Mouse (Mus musculus) liver, embryonic 14.5 days (tissue): ENCODE data around the gene Ptprn2. TPM values are rescaled to one million over a fixed set of nuclear protein-coding genes. Genes with fewer than 3 reads are reported as not detected.

ENCODE experiments used
- ATAC-seq: fragments of 200-750 bp; cut with Nextera tagmentation; 2 replicates; pipeline ENCODE4 v1.8.0; 2017; ENCODE audit warnings: moderate number of reproducible peaks, mild to moderate bottlenecking, moderate library complexity; ENCODE audit not compliant: insufficient read depth
- DNase-seq, 3 experiments: peaks; one replicate each; pipeline ENCODE4 v3.0.0-alpha.2; 2012 to 2013; ENCODE audit warnings: low read depth in 3 of 3, low spot score in 3 of 3
- H3K27ac ChIP-seq: fragments of 300-500 bp; sonication (generic); 2 replicates; pipeline ENCODE4 v1.5.1; 2014; ENCODE audit warnings: moderate library complexity, mild to moderate bottlenecking, control low read depth, inconsistent platforms
- H3K27me3 ChIP-seq: fragments of 300-500 bp; sonication (generic); 2 replicates; pipeline ENCODE4 v1.6.1; 2014; ENCODE audit warnings: mild to moderate bottlenecking, low read length, moderate library complexity; ENCODE audit not compliant: control insufficient read depth, insufficient read depth
- H3K36me3 ChIP-seq: fragments of 300-500 bp; sonication (generic); replicated peaks from 2 replicates; pipeline ENCODE4 v1.6.1; 2014; ENCODE audit warnings: low read depth; ENCODE audit not compliant: control insufficient read depth, insufficient read depth
- H3K4me1 ChIP-seq, 2 experiments: fragments of 200-500 bp in 1 of 2; fragments of 300-500 bp in 1 of 2; sonication (generic) in 1 of 2; replicated peaks; 2 replicates each; pipeline ENCODE4 v1.6.1; 2012 to 2014; ENCODE audit warnings: antibody characterized with exemption in 1 of 2, inconsistent platforms in 1 of 2, low read length in 1 of 2; ENCODE audit not compliant: control insufficient read depth in 2 of 2, insufficient read depth in 2 of 2
- H3K4me2 ChIP-seq: fragments of 300-500 bp; sonication (generic); 2 replicates; pipeline ENCODE4 v1.6.1; 2014; ENCODE audit warnings: low read depth, mild to moderate bottlenecking, control low read depth, moderate library complexity
- H3K4me3 ChIP-seq, 2 experiments: fragments of 200-500 bp in 1 of 2; fragments of 300-500 bp in 1 of 2; sonication (generic) in 1 of 2; 2 replicates each; pipeline ENCODE4 v1.5.1; 2012 to 2014; ENCODE audit warnings: low read depth in 2 of 2, low read length in 2 of 2, mild to moderate bottlenecking in 2 of 2, control low read depth in 1 of 2, inconsistent platforms in 1 of 2, moderate library complexity in 1 of 2; ENCODE audit not compliant: insufficient read depth in 1 of 2
- H3K9ac ChIP-seq: fragments of 300-500 bp; sonication (generic); replicated peaks from 2 replicates; pipeline ENCODE4 v1.6.1; 2014; ENCODE audit warnings: mild to moderate bottlenecking, control low read depth, moderate library complexity
- H3K9me3 ChIP-seq: fragments of 300-500 bp; sonication (generic); 2 replicates; pipeline ENCODE4 v1.6.1; 2016; ENCODE audit warnings: low read length, mixed read lengths; ENCODE audit not compliant: control insufficient read depth
- CTCF ChIP-seq: IDR thresholded peaks from 2 replicates; pipeline ENCODE4 v1.5.1; 2016; ENCODE audit warnings: antibody characterized with exemption, low read depth, control low read depth
- EP300 ChIP-seq: IDR thresholded peaks from 2 replicates; pipeline ENCODE4 v1.6.1; 2016; ENCODE audit warnings: antibody characterized with exemption, low read depth
- WGBS: fragments of 180-500 bp; shearing (Covaris S2); extraction: QIAGEN DNeasy Blood & Tissue Kit; methylation state at CpG from one replicate; pipeline ENCODE4 v1.1.7; 2014; ENCODE audit not compliant: insufficient replicate concordance; 5-methylcytosine and 5-hydroxymethylcytosine counted together
- polyA plus RNA-seq, 2 experiments: library from polyadenylated mRNA; depleted of rRNA in 1 of 2; stranded (reverse) in 1 of 2; unstranded in 1 of 2; fragments of >200 nt; fragmentation: Nextera tagmentation in 1 of 2; extraction: Ambion mirVana in 1 of 2; gene quantifications; 2 replicates each; pipeline versions ENCODE4 v1.2.1 to v1.2.3; 2012 to 2014

The Ptprn2 gene
- polyA plus RNA-seq, 2 experiments, result 0.04 TPM; not detected in 1

DNA sequence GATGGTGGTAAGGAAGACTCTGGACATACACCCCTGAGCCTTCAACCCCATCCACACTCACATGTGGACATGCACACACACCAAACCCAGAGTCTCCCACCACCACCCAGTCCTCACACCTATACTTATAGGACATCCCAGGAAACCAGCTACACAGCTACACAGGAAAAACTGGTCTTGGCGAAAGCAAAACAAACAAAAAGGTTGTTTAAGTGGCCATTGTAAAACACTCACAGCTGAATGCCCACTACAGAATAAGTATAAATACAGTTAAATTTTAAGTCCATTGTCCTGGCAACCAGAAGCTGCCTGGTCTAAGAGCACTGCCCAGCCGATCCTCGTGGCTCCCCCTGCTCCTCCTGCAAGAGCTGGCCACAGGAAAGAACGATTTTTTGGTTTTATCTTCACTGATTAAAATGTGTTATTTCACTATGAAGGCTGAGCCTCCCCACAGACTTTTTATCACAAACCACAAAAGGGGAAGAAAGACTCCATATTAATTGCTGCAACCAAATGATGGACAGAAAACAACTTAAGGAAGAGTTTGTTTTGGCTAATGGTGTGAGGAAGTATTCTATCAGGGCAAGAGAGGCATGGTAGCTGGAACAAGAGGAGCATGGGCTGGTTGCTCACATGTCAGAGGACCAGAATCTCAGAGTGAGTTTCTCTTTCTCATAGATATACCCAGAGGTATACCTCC is 722.1 kb downstream of the Ptprn2 start:
- WGBS, result 21% methylated on average over 4 of the region's 4 CpGs
- DNase-seq, result no peak

DNA sequence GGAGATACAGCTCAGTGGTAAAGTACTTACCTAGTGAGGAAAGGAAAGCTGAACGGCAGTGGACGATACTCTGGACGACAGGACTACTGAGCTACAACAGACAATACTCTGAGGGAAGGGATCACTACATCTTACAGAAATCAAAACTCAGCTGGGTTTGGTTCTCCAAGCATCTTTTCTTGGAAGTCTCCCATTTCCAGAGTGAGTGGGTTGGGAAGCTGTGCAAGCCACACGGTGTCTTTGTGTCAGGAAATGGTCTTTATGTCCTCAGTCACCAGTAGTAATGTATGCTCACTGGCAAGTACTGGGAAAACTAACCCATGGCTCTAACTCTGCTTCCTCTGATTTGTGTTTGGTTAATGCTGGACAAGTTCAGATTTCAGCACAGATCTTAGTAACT is 724.9 kb downstream of the Ptprn2 start:
- 81% methylated on average over 4 of the region's 4 CpGs for WGBS
- no peak overlapping the region for H3K4me3 ChIP-seq
- H3K27me3 ChIP-seq, result no peaks in the 10 kb centered on the region
- H3K4me1 ChIP-seq, result no peaks in the 10 kb centered on the region
- DNase-seq (no peak), ATAC-seq (no peak)
- no peak overlapping the region for H3K4me2 ChIP-seq
- H3K36me3 ChIP-seq, result no peaks in the 10 kb centered on the region
- no peaks in the 10 kb centered on the region for H3K9me3 ChIP-seq
- no peak for TF ChIP-seq EP300
- no peak for TF ChIP-seq CTCF
- H3K27ac ChIP-seq, result no peak overlapping the region
- no peak overlapping the region for H3K9ac ChIP-seq

More for the DNA sequence above, 722.1 kb downstream of the Ptprn2 start:
- TF ChIP-seq CTCF (no peak), EP300 (no peak)
- Histone ChIP-seq H3K27ac (no peak overlapping the region), H3K9ac (no peak overlapping the region), H3K4me2 (no peak overlapping the region), H3K4me1 (peaks cover 0 to 2% of the 10 kb centered on the region in 2 experiments; a peak in 1 of 4 replicates), H3K36me3 (no peaks in the 10 kb centered on the region), H3K27me3 (no peaks in the 10 kb centered on the region), H3K9me3 (no peaks in the 10 kb centered on the region), H3K4me3 (no peak overlapping the region)
- ATAC-seq, result no peak

DNA sequence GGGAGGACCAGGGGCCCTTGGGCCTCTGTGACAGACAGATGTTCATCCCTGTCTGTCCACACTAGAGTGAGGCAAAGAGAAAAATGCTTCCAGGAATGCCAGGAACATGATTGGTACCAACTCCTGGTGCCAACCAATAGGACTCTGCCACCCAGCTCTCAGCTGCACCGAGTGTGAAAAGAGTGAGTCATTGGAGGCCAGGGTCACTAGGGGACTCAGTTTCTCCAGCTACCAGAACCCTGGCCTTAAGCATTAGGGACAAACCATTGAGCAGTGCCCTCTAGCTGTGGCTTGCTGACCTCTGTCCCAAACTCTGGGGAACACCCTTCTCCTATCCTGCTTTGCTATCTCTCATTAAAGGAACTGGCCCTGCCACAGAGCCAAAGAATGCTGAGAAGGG is 728.0 kb downstream of the Ptprn2 start:
- no peaks in the 10 kb centered on the region for H3K36me3 ChIP-seq
- H3K4me2 ChIP-seq, result no peak overlapping the region
- H3K9me3 ChIP-seq, result no peaks in the 10 kb centered on the region
- no peak overlapping the region for H3K9ac ChIP-seq
- WGBS, result 38% methylated on average over 1 of the region's 1 CpGs
- no peak overlapping the region for H3K27ac ChIP-seq
- TF ChIP-seq EP300, result no peak
- TF ChIP-seq CTCF, result no peak
- no peak overlapping the region for H3K4me3 ChIP-seq
- no peak for DNase-seq
- no peak for ATAC-seq
- no peaks in the 10 kb centered on the region for H3K4me1 ChIP-seq
- no peaks in the 10 kb centered on the region for H3K27me3 ChIP-seq

DNA sequence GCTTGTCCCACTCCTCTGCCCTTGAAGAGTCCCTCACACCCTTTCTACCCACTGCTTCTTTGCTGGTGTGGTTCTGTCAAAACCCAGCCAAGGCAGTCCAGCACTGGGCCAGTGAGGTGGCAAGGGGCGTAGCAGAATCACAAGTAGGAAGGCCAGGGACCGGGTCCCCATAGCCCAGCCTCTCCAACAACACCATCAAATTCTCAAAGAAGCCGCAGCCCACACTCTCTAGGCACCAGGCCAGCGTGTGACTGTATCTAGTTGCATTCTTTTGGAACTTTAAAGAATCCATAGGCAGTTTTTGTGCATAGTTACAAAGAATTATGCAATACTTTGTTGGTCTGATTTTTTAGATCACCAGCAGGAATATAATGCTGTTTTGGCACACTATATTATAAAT is 728.8 kb downstream of the Ptprn2 start:
- Histone ChIP-seq H3K4me1 (no peaks in the 10 kb centered on the region), H3K4me3 (no peak overlapping the region), H3K27ac (no peak overlapping the region), H3K36me3 (no peaks in the 10 kb centered on the region), H3K4me2 (no peak overlapping the region), H3K9ac (no peak overlapping the region), H3K27me3 (no peaks in the 10 kb centered on the region), H3K9me3 (no peaks in the 10 kb centered on the region)
- no peak for TF ChIP-seq CTCF
- no peak for TF ChIP-seq EP300
- ATAC-seq (no peak), DNase-seq (no peak)
- WGBS, result 39% methylated on average over 4 of the region's 4 CpGs

DNA sequence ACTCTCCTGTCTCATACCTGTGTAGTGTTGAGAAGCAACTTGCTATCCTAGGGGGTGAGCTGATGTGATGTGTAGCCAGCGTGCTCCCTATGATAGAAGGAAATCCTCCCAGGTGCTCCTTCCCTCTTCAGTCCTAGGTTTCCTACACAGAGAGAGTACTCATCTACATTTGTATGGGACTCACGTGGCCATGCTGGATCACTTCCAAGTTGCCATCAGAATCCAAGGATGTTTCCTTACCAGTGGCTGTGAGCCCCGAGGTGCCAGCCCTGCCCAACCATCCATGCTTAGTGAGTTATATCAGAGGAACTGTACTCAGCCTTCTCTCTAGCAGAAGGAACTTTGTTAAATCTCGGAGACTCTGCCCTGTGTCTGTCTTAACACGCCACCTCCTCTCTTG is 729.4 kb downstream of the Ptprn2 start:
- ATAC-seq, result no peak
- TF ChIP-seq EP300 (no peak), CTCF (no peak)

More for the DNA sequence above, 729.4 kb downstream of the Ptprn2 start:
- Histone ChIP-seq H3K4me2 (no peak overlapping the region), H3K27me3 (no peaks in the 10 kb centered on the region), H3K9ac (no peak overlapping the region), H3K4me1 (no peaks in the 10 kb centered on the region), H3K27ac (no peak overlapping the region), H3K36me3 (no peaks in the 10 kb centered on the region), H3K9me3 (no peaks in the 10 kb centered on the region), H3K4me3 (no peak overlapping the region)
- no peak for DNase-seq
- WGBS, result 56% methylated on average over 5 of the region's 5 CpGs
